Mouse (Mus musculus) fibroblast of lung, adult 2 months (primary cell): ENCODE data around the gene Fgf15.

Source experiments
- DNase-seq: peaks from one replicate; pipeline ENCODE4 v3.0.0-alpha.2; 2011; ENCODE audit warnings: low read depth

Gene Fgf15

DNA sequence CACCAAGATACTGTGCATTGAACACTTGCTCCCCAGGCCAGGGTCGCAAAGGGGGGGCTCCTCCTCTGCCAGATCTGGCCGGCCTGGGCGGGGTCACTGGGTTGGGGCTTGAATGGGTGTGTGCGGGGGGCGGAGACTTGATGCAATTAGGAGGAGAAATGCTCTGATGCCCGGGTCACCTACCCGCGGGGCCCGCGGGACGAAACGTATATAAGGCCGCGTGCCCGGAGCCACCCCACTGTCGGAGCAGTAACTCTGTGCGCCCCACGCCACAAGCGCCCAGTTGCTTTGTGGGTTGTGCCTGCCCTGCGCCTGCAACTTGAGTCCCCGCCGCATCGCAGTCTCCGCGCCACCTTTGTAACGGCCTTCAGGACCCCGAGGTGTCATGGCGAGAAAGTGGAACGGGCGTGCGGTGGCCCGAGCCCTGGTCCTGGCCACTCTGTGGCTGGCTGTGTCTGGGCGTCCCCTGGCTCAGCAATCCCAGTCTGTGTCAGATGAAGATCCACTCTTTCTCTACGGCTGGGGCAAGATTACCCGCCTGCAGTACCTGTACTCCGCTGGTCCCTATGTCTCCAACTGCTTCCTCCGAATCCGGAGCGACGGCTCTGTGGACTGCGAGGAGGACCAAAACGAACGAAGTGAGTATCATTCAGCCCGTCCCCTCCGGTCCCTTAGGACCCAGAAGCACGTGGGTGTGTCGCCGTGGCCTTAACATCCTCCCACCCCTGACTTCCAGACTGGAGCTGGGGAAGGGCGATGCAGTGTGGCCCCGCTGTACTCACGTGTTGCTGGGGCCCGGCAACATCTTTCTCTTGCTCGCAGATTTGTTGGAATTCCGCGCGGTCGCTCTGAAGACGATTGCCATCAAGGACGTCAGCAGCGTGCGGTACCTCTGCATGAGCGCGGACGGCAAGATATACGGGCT lies at the start of gene Fgf15:
Gene Fgf15, plus strand, starts transcription at position 238 of the 925 bp plus-strand sequence.
- DNase-seq, result no peak

DNA sequence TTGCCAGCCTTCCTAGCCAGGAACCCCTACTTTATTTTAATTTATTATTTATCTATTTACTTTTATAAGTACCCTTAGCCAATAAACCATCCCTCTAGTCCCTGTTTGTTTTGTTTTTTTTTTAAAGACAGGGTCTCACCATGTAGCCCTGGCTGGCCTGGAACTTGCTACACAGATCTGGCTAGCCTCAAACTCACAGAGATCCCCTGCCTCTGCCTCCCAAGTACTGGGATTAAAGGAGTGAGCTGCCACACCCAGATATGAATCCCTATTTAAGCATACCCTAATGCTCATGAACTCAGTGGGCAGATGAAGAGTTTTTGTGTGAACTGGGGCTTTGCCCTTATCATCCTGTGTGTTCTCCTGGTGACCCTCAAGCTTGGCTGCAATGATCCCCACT lies 49.3 kb upstream of the Fgf15 start, which contains the start of gene Fgf4:
Gene Fgf4, plus strand, starts transcription at position 301 of the 400 bp plus-strand sequence.
- no peak for DNase-seq

- DNase-seq, result no peak
These were observed 45.0 kb upstream of the Fgf15 start for GRCm38 (mm10) chr7:144851321-144851720.

DNA sequence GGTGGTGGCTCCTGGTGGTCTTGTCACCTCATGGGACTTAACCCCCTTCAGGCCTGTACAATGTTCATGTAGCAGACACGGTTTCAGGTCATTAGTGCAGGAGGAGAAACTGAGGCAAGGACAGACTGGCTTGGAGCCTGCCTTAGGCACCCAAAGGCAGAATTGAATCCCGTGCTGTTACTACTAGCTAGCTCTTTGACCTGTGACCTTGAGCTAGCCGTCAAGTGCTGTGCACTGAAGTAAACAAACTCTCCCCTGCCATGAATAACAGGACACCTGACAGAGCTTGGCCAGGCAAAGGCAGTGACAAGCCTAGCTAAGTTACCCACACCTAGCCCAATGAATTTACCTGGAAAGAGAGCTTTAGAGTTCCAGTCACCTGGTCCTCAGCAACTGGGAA lies 41.4 kb upstream of the Fgf15 start:
- DNase-seq, result no peak

GRCm38 (mm10) chr7:144857158-144857557 lies 39.2 kb upstream of the Fgf15 start:
- no peak for DNase-seq

DNA sequence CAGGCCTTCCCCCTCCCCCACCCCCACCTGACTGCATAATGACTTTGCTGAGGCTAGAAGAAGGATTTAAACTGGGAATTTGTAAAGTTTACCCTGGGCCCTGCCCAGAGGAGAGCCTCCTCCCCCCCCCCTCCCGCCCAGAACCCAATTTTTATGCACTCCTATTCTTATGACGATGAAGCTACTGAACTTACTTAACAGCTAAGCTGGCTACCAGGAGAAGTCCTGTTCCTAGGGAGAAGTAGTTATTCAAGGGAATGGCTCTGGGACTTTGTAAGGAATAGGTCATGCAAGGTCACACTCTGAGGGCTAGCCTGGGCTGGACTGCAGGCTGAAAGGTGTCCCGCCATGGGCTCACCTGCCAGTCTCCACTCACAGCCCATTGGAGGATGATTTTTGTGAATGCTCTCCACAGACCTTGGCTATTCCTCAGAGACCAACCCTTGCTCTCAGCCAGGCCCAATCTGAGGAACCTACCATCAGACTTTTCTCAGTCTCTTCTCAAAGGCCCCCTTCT lies 38.4 kb upstream of the Fgf15 start:
- DNase-seq, result no peak

- no peak for DNase-seq
These were observed 37.6 kb upstream of the Fgf15 start for GRCm38 (mm10) chr7:144858702-144859101.

GRCm38 (mm10) chr7:144861056-144861768 lies 35.1 kb upstream of the Fgf15 start:
- DNase-seq, result no peak

- DNase-seq, result no peak
These were observed 34.6 kb upstream of the Fgf15 start for GRCm38 (mm10) chr7:144861769-144862070.

DNA sequence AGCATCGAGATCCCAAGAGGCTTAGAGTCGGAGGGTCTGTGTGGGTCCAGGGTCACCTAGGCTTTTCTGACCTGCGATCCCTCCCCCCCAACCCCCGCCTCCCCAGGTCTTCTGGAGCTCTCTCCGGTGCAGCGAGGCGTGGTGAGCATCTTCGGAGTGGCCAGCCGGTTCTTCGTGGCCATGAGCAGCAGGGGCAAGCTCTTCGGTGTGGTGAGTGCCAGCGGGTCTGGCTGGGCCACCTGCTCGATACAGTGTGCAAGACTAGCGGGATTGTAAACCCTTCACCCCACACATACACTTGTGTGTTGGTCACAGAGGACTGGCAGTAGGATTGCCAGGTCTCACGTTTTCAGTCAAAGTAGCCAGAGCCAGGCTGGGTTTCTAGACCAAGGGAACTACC lies 34.2 kb upstream of the Fgf15 start:
- DNase-seq, result no peak

- no peak for DNase-seq
These were observed 33.6 kb upstream of the Fgf15 start for GRCm38 (mm10) chr7:144862712-144863111.

DNA sequence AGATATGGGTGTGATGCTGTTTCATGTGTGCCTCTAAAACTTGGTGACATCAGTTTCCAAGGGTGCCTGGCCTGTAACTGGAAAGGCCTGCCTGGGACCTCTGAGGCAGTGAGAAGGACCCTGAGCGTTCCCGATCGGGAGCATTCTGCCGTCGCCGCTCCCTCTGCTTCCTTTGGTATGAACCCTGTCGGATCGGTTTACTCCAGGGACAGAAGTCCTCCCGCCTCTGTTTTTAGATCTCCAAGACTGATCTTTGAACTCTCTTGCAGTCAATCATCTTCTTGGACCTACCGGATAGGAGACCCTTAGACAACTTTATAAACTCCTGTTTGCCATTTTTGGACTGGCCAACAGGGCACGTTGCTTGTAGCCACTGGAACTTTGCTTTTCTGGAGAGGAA lies 33.1 kb upstream of the Fgf15 start:
- DNase-seq, result no peak

DNA sequence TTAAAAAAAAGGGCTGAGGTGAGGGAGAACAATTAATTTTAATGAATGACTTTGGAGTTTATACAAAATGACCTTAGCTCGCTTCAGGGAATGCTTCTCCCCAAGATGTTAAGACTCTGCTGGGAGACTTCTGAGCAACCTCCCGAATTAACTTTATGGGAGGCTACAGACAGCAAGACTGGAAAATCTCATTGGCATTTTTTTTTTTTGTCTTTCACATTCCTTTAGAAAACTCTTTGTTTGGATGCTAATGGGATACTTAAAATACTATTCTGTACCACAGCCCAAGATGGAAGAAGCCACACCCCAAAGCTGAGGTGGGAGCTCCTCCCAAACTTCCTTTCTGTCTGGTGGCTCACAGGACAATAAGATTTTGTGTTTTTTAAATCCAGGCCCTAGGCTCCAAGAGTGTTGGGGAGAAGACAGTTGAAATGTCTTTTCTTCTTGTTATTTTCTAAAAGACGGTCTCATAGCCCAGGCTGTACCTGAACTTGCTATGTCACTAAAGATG lies 32.1 kb upstream of the Fgf15 start:
- no peak for DNase-seq

GRCm38 (mm10) chr7:144867161-144867560 lies 29.2 kb upstream of the Fgf15 start:
- DNase-seq, result no peak

- no peak for DNase-seq
These were observed 28.7 kb upstream of the Fgf15 start for GRCm38 (mm10) chr7:144867602-144868001.

DNA sequence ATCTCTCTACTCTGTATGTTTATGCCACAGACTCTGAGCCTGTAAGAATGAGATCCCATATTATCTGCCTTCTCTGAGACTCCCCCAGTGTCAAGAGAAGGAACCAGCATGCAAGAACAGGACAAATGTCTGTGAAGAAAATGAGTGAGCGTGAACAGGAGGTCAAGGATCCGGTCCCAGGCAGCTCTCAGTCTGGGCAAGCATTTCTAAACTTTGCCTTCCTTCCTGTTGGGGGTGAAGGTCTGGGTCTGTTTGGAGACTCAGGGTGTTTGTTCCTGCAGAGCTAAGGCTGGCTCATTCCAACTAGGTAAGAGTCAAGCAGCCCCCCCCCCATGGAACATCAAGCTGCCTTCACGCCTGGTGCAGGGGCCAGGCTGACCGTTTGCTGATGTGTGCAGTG lies 23.9 kb upstream of the Fgf15 start:
- no peak for DNase-seq

DNA sequence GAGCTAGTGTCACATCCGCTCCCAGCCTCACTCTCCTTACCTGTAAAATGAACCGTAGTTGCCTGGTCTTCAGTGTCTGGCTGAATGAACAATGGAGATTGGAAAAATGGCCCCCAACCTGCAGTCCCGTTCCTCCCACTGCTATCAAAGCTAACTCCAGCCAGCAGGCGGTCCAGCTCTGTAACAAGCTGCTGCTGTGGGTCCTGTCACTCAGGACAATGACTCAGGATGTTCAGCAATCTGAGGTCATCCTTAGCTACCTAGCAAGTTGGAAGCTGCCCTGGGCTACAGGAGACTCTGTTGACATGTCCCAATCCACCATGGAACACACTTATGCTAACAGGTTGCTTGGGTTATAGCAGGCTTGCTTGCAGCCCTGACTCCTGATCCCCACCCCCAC lies 23.2 kb upstream of the Fgf15 start:
- no peak for DNase-seq

- no peak for DNase-seq
These were observed 22.1 kb upstream of the Fgf15 start for GRCm38 (mm10) chr7:144874226-144874625.

- DNase-seq, result no peak
These were observed 17.9 kb upstream of the Fgf15 start for GRCm38 (mm10) chr7:144878401-144878800.

GRCm38 (mm10) chr7:144883106-144883505 lies 13.2 kb upstream of the Fgf15 start:
- DNase-seq, result no peak

GRCm38 (mm10) chr7:144887672-144888071 lies 8.7 kb upstream of the Fgf15 start:
- no peak for DNase-seq

DNA sequence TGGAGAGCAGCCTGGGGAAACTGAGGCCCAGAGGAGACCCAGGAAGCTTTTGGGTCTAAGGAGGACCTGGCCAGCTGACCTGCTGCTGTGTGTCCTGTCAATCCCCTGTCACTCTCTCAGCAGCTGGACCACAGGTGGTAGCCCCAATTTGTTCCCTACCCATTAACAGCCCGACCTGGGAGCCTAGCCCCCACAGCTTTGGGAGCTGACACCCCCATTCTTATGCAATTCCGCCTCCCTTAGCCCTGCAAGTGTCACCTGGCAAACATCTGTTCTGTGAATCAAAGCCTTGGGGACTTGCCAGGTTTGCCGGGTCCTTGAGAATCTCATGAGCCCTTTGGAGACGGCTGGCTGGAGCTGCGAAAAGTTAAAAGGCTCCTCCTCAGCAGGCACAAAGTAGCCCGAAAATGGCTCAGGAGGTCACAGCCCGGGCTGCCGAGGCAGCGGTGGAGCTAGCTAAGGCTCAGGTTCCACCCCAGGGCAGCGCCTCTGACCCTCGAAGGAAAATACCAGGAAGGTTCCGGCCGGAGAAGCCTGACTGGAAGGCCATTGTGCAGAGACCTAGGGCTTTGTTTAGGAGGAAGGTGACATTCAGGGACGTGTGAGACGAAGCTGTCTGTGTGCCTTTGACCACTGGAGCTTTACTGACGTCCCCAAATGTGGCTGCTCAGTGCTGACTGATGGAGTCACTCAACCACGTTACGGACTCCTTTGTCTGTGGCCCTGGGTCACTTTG lies 7.6 kb upstream of the Fgf15 start:
- no peak for DNase-seq
